Mouse (Mus musculus) cerebellum, adult (tissue): ENCODE measurements at regions not wholly inside any gene's neighbourhood (a gene's known extent, or its start where the extent isn't known, plus 50 kb on each side); places are given as distances from the start of the nearest gene placed in this dataset.

Source experiments
- ATAC-seq: cut with Nextera tagmentation; 2 replicates; pipeline ENCODE4 v1.9.2; 2017; ENCODE audit warnings: mild to moderate bottlenecking, moderate library complexity, mixed read lengths; ENCODE audit not compliant: insufficient number of reproducible peaks, low FRiP score, low TSS enrichment

DNA sequence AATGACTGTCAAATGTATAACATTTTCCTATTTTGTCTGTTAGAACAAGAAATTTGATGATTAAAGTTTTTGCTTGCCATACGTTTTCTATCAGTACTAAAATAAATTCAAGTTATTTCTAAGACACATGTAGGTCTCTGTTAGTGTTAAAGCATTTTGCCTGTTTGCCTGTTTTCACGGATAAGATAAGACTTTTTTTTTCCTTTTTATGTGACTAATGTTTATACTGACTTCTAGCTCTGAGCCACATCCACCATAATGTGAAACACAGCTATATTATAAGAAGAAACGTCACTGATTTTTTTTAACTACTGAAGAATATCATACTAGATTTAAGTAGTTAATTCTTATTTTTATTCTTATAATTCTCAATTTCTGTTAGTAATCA, 1012.6 kb downstream of the Cdh8 start:
- ATAC-seq: no peak

DNA sequence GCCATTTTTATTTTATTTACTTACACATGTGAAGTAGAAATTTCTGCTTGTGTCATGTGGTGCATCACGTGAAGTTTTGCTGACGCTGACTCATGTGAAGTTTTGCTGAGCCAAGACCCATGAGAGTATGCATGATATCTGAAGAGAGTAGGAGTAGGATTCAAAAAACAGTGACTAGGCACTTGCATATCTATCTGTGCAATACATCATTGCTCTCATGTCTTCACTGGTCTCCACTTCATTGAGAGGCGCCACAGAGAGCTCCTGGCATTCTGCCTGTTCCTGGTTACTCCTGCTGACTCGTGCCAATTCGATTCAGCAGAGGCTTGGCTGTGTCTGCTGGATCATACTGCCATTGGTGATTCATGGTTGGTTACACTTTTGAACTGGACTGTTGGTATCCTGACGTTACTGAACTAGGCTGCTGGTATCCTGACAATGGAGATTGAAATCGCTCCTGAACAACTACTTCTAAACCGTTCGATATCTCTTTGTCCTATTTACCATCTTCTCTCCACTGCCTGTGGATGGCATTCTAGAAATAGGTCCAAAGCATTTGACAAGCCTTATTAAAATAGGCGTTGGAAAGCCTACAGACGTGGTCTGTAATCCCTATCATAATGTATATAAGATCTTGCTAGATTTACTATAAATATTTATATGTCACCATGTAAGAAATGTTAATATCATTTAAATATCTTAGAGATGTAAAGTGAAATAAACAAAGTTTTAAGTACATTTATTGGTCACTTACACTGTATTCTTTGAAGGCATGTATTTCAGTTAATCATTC, 1013.2 kb downstream of the Cdh8 start:
- peak; percentile 58; the same call in 1 of the 2 replicates for ATAC-seq

DNA sequence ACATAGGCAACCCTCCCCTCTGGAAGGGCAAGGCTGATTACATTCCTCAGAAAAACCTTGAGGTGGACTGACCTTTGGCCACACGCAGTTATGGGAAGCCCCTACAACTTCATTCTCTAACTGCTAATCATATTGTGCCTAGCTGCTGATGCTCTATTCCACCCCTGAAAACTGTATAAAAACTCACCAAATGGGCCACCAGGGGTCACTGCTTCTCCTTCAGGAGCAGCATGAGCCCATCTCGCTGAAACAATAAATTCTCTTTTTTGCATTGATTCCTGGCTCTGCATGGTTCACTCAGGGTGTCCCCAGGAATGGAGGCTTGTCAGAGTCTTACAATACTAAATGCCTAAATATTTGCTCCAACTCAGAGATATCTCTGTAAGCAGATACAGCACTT, 1034.5 kb downstream of the Cdh8 start:
- ATAC-seq: no peak

DNA sequence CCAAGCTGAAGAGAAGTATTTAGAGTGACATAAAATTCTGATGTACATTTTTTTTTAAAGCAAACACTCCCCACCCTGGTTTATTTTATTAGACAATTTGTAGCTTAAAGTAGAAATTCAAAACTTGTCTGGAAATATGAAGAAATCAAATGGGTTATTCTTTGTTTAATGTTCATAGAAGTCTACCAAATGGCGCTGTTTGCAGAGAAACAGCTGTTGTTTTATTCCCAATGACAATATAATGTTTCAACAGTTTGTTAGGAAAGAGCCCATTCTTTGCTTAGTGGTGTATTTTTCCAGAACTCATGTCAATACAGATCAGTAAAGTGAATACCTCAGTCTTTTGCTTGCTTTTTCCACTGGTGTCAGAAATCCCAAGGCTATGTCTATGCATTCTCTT, 1035.9 kb downstream of the Cdh8 start:
- ATAC-seq: no peak

DNA sequence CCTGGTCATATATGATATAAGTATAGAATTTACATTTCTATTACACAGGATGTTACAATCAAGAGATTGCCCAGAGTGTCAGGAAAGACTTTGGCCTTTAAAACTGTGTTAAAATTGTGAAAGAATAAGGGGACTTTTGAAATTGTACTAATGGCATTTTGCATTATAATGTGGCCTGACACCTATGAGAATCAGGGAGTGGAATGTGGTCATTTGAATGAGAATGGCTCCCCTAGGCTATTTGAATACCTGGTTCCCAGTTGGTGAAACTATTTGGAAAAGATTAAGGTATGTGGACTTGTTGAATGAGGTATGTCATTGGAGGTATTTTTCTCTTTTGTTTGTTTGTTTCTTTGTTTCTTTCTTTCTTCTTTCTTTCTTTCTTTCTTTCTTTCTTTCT, 1038.5 kb downstream of the Cdh8 start:
- ATAC-seq: no peak

DNA sequence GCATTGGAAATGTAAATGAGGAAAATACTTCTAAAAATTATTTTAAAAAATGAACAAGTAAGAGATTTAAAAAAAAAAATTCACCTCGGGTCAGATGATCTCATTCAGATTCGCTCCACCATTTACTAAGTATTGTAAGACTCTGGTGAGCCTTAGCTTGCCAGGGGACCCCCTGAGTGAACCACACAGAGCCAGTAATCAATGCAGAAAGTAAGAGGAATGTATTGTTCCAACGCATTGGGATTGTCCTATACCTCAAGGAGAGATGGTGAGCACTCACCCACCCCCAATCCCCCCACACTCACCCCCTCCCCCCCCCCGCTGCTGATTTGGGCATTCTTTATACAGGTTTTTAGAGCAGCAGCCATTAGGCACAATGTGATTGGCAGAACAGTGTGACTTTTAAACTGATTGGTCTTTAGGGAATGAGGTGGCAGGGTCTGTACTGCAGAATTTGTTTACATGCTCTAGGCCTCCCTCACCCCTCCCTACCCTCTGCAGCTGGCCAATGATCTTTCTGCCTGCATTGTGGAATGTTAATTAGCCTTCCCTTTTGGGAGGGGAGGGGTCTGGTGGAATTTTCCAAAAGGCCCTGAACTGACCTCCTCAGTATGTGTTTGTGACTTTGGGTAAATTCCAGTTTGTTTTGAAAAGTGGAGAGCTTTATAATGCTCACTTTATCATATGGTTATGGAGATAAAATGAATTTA, 1043.4 kb downstream of the Cdh8 start:
- ATAC-seq: no peak

DNA sequence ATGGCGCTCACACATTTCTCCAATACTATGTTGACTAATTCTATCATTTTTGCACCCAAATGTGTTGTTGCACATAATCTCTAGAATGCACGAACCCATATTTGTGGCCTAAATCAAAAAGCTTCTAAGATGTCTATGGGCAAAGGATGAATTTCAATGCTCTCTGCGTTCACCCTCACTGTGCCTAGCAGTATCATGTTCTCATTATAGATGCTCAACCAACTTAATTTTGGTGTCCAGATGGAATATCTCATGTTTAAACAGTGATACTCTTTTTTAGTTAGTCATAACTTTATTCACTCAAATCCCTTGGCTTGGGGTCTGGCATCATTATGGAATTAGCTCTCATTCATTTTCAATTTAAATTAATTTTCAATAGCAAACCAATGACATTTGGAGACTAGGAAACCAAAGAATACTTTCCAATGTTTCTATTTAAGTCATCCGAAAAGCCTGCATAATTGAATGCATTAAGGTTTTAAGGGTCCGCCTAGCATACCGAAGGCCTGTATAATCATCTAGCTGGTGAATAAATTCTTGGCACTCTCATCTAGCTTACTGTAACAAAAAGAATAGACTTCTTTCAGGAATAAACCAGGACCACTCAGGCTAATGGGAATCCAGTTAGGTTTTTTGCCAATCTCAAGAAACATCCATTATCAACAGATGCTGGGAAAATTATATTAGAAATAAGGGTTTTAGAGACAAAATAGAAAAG, 1050.7 kb downstream of the Cdh8 start:
- no peak for ATAC-seq

DNA sequence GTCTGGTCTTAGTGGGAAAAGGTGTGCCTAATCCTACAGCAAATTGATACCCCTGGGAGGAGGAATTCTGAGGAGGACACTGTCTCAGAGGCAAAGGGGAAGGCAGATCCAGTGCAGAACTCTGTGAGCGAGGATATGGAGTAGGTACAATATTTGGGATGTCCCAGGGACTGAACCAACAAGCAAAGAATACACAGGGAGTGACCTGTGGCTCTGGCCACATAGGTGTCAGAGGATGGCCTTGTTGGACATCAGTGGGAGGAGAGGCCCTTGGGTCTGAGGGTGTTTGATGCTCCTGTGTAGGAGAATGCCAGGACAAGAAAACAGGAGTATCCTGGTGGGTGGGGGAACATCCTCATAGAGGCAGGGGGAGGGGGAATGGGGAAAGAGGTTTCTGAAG, 1079.0 kb downstream of the Cdh8 start:
- no peak for ATAC-seq

DNA sequence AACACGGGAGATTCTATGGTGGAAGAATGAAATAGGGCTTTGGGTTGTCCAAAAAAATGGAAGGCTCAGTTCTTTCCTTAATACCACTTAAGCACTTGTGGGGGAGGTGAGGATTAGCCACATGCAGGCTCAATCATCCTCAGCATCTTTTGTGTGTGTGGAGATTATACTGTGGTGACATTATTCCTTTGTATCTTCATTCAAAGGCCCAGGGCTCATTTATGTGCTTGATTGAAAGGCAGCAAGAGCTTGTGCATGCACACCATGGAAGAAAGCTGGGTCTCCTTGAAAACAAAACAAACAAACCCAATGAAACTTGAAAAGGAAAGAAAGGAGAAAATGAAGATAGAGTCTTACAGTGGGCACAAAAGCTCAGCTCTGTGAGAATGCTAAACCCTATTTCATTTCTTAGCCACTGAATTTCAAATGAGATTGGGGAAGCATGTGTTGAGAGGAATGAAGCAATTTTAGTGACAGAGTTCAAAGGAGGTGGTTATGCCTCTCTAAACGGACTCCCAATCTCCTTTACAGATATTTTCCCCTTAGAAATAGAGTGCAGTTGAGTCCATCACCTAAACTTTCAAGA, 1106.8 kb downstream of the Cdh8 start:
- ATAC-seq: no peak

DNA sequence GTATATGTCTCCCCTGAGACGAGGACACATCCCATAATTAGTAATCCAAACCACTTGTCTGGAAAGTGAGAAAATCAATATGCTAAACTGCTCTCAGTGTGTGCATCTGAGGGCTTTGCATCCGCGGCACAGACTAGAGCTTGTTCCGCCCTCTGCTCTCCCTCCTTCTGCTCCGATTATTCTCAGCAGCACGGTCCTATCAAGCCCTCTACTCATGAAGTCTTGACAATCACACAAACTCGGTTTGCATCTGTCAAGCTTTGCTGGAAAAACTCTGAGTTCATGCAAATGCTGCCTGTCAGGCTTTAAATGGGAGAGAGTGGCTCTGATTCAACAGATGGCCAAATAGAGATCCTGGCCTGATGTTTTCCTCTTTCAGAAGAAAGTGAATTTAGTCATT, 1121.3 kb downstream of the Cdh8 start:
- no peak for ATAC-seq

DNA sequence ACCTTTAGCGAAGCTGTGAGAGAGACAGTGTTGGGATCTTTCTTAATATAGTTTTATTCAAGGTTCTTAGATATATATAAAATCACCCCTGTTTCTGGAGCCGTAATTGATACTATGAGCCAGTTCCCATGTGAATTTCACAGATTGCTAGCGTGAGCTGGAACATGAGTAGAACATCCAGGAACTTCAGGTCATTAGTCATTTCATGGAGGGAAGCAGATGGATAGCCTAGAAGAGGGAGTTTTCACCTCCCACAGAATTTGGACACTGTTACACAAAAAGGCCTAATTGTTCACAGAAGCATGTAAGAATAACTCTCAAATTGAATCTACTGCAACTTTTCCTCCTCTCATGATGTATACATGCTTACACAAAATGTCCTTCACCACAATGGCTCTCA, 1156.0 kb downstream of the Cdh8 start:
- no peak for ATAC-seq

DNA sequence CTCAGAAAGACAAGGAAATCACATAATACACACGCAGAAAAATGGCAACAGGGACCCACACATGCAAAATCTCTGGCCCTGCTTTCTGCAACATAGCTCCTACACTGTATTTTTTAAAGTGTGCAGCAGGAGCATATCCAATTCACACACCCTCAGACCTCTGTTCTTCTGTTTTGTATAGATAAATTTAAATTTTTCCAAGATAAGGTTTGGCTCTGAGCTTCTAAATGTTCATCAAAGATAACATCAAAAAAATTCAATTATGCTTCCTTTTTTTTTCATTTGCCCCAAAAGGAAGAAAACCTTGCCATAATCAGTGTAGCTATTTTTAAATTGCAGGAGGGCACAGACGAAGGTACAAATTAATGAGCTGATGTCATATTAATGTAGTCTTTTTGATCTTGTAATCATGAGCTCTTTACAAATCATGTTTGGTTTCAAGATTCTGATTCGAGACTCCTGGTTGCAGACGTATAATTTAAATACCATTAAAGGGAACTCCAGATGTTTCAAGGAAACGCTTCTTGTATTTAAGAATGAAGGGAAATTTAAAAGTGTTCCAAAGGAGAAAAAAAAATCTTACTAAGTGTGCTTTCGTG, 1172.8 kb downstream of the Cdh8 start:
- no peak for ATAC-seq

DNA sequence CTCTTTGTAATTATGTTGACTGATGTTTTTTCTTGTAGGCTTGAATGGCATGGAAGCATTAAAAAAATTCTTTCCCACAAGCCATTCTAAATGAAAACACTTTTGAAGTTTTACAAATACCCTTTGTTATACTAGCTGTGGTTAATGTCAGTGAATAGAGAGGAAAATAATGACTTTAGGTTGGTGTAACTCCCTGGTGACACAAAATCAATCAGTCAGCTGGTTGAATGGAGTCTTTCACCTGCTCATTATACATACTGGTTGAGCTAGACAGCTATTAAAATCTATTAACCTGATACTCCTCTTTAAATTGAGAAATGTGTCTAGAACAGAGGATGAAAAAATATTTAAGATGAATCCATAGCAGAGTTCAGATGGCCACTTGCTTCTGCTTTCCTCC, 1202.3 kb downstream of the Cdh8 start:
- ATAC-seq: no peak
